Mouse (Mus musculus) left cerebral cortex, postnatal 25 days (tissue): Measurements from ENCODE around the gene Atad3a. TPM values are rescaled to one million over a fixed set of nuclear protein-coding genes. Genes with fewer than 3 reads are reported as not detected.

ENCODE experiments used
- DNase-seq, 2 experiments: peaks; one replicate each; pipeline ENCODE4 v3.0.0; 2022; ENCODE audit warnings: low spot score in 2 of 2, mixed read lengths in 1 of 2
- intact Hi-C: fragments of 180-260 bp; cut with DNase I; formaldehyde crosslinking; loops from one replicate; pipeline ENCODE4 v1.15.1; 2025
- microRNA-seq, 2 experiments: library from miRNA; unstranded; fragments of <30 nt; microRNA quantifications; one replicate each; pipeline ENCODE4 v1.2.0; 2022
- total RNA-seq, 2 experiments: library from RNA; stranded (reverse); gene quantifications; 2 replicates each; pipeline ENCODE4 v1.2.3; 2021

Gene Atad3a
- total RNA-seq, 2 experiments from 2014 or later = 44.0 to 52.3 TPM

- peak; percentile 97 for DNase-seq
- intact Hi-C loops = loop anchor here (1.0 to 2.0 kb wide), 2 partner anchors 30 to 81 kb away; partner anchors contain the start of genes Cdk11b and Tmem240
These were observed 55.9 kb downstream of the Atad3a start, which contains the start of gene Ssu72 for GRCm38 (mm10) chr4:155704721-155705591. Ssu72 (plus strand) TSS chr4:155704800.

- intact Hi-C loops = no loop called here
- DNase-seq = no peak
These were observed 57.4 kb downstream of the Atad3a start for GRCm38 (mm10) chr4:155703425-155703929.

GRCm38 (mm10) chr4:155700425-155700824 lies 60.5 kb downstream of the Atad3a start:
- intact Hi-C loops = no loop called here
- DNase-seq = no peak

DNA sequence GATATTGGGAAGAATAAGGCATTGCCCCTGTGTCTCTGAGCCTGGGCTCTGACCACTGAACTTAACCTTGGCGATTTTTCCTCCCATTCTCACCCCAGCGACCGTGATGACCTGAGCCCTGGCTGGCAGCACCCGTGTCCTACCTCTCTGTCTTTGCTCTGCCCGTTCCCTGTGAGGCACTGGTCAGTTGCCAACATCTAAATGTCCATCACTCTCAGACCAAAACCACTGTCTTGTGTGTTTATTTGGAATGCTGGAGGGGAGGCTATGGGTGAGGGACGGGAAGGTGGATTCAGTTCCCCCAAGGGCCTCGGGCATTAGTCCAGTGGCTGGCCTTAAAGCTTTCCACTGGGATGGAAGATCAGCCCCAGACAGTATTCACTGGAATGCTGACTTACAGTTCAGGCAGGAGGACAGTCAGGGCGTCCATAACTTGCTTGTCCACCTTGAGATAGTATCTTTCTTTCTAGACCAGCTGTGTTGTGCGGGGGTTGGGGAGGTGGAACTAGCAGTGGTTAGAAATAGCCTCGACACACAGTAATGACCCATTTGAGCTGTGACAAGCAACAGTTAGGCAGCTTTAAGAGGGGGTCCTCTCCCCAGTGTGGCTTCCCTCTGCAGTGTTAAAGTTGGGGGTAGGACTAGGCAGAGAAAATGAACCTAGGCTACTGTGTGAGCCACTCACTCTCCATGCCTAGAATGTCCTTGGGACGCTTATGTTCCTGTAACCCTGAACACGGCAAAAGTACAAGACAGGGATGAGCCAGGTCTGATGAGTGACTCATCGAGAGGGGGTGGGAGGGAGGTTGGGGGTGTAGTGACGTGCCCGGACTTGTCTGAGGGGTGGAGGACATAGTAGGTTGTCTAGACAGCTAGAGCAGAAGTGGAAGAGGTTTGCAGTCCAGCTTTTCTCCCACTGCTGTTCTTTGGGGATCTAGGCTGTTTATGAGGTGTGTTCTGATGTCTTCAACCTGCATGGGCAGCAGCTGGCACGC lies 64.3 kb downstream of the Atad3a start:
- intact Hi-C loops = no loop called here
- peak; percentile 6 to 48 for DNase-seq

DNA sequence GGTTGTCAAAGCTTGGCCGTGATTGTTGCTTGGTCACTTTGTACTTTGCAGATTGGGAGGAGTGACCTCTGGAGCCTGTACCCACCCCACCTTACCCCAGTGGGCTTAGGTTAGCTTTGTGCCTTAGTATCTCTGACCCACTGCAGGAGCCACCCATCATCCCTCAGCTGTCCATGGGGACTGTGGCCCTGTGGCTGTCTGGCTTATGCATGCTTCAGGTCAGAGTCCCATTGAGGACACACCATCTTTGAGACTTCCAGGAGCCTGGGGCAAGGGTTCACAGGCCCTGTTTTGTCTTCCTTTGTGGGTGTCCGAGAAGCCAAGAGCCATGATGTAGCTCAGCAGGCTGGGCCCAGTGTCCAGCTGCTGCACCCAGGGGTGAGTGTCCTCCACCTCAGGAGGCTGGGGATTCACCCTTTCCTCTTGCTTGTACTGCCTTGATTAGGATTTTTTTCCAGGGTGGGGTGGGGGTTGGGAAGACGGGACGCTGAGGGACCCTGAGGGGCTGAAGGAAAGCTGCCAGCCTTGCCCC lies 65.3 kb downstream of the Atad3a start:
- DNase-seq = no peak
- intact Hi-C loops = loop anchor here (1.0 to 2.0 kb wide), 2 partner anchors 26 to 71 kb away; partner anchors contain the start of genes Cdk11b and Mib2

- intact Hi-C loops = loop anchor here (1.0 to 5.0 kb wide), 3 partner anchors 25 to 212 kb away; partner anchors contain the start of genes Cdk11b and Mib2
- peak; percentile 88 to 89 for DNase-seq
These were observed 66.2 kb downstream of the Atad3a start for GRCm38 (mm10) chr4:155694482-155695401.

DNA sequence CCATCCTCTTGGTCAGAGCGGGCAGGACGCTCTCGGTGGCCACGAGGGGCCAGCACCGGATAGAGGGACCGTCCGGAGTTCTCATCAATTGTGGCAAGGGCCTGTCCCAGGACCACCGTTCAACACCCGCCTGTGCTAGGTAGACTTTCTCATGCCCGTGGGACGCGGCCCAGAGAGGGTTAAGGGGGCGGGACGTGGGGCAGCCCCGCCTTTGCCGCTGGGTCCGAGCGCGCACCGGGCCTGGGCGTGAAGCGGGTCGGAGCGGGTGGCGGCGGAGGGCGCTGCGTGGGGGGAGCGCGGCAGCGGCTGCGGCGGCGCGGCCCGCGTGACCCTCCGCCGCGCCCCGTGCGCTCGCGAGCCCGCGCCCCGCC lies 66.8 kb downstream of the Atad3a start, which contains the start of gene Fndc10:
Gene Fndc10, plus strand, starts transcription at position 232 of the 371 bp plus-strand sequence.
- intact Hi-C loops = loop anchor here (2.0 to 5.0 kb wide), 2 partner anchors 69 to 212 kb away; partner anchors contain the start of gene Cdk11b
- DNase-seq = peak; percentile 74 to 80

DNA sequence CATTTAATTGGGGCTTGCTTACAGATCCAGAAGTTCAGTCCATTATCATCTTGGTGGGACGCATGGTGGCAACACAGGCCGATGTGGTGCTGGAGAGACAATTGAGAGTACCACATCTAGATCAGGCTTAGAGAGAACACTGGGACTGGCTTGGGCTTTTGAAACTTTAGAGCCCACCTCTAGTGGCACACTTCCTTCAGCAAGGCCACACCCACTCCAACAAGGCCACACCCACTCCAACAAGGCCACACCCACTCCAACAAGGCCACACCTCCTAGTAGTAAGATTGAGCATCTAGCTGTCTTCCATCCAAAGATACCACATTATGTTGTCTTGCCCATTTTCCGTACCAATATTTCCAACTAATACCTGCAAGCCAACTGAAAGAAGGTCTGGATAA lies 68.5 kb downstream of the Atad3a start:
- intact Hi-C loops = loop anchor here (5.0 kb wide), 1 partner anchor 210 kb away; no protein-coding TSS in a partner anchor
- DNase-seq = no peak

Small RNAs within 50 kb of the gene (microRNA-seq; reads per million reads assigned to microRNA genes)
- 0 reads per million in 2 experiments for gene Gm27743

Other genes starting within 250 kb of the Atad3a start
- 10 to 100 TPM; 58.8 to 61.7 TPM for gene Nadk, start 198.7 kb downstream of the Atad3a start, total RNA-seq
- gene Slc35e2, start 159.7 kb downstream of the Atad3a start, total RNA-seq = 10 to 100 TPM; 49.9 to 51.5 TPM
- gene Cdk11b, start 136.2 kb downstream of the Atad3a start, total RNA-seq = 10 to 100 TPM; 45.9 to 53.1 TPM
- gene Gm10563, start 115.7 kb downstream of the Atad3a start, total RNA-seq = not detected
- gene Mmp23, start 107.7 kb downstream of the Atad3a start, total RNA-seq = 1 to 10 TPM; 2.5 to 2.9 TPM
- 100 to 1,000 TPM; 112 to 113 TPM for gene Mib2, start 91.9 kb downstream of the Atad3a start, total RNA-seq
- 10 to 100 TPM; 26.5 to 29.2 TPM for gene Fndc10, start 66.8 kb downstream of the Atad3a start, total RNA-seq
- 10 to 100 TPM; 93.3 to 98.2 TPM for gene Ssu72, start 56.3 kb downstream of the Atad3a start, total RNA-seq
- gene Tmem240, start 26.3 kb downstream of the Atad3a start, total RNA-seq = 10 to 100 TPM; 58.0 to 61.9 TPM
- gene Vwa1, start 13.6 kb upstream of the Atad3a start, total RNA-seq = 10 to 100 TPM; 14.0 to 16.6 TPM
- 10 to 100 TPM; 16.8 to 20.7 TPM for gene Tmem88b, start 24.8 kb upstream of the Atad3a start, total RNA-seq
- not detected for gene Ankrd65, start 29.3 kb upstream of the Atad3a start, total RNA-seq
- gene Mrpl20, start 41.8 kb upstream of the Atad3a start, total RNA-seq = 10 to 100 TPM; 93.9 to 97.9 TPM
- 10 to 100 TPM; 65.7 to 78.1 TPM for gene Ccnl2, start 51.4 kb upstream of the Atad3a start, total RNA-seq
- gene Aurkaip1, start 70.2 kb upstream of the Atad3a start, total RNA-seq = 100 to 1,000 TPM in 1 of 2 experiments, 10 to 100 TPM in 1; 99.6 to 104 TPM
- 1 to 10 TPM; 7.0 to 8.4 TPM for gene Mxra8, start 78.6 kb upstream of the Atad3a start, total RNA-seq
- gene Dvl1, start 86.3 kb upstream of the Atad3a start, total RNA-seq = 10 to 100 TPM; 87.9 to 88.0 TPM
- under 1 TPM; 0.27 to 0.32 TPM for gene Tas1r3, start 102.3 kb upstream of the Atad3a start, total RNA-seq
- 10 to 100 TPM; 25.5 to 31.8 TPM for gene Cptp, start 108.3 kb upstream of the Atad3a start, total RNA-seq
- 10 to 100 TPM; 38.1 to 38.5 TPM for gene Ints11, start 108.5 kb upstream of the Atad3a start, total RNA-seq
- gene Pusl1, start 130.7 kb upstream of the Atad3a start, total RNA-seq = 10 to 100 TPM; 60.5 to 65.5 TPM
- 100 to 1,000 TPM; 133 to 136 TPM for gene Acap3, start 130.7 kb upstream of the Atad3a start, total RNA-seq
- gene Ube2j2, start 182.7 kb upstream of the Atad3a start, total RNA-seq = 10 to 100 TPM; 71.9 to 72.7 TPM
- 10 to 100 TPM; 12.8 to 21.8 TPM for gene C1qtnf12, start 201.2 kb upstream of the Atad3a start, total RNA-seq
- gene B3galt6, start 231.6 kb upstream of the Atad3a start, total RNA-seq = 10 to 100 TPM in 1 of 2 experiments, 1 to 10 TPM in 1; 9.7 to 10.5 TPM
- gene Sdf4, start 231.8 kb upstream of the Atad3a start, total RNA-seq = 100 to 1,000 TPM; 182 to 184 TPM